Mouse (Mus musculus): ENCODE measurements at regions not wholly inside any gene's neighbourhood (a gene's known extent, or its start where the extent isn't known, plus 50 kb on each side); places are given as distances from the start of the nearest gene placed in this dataset.
"Not testable (repeated sequence)": the region's sequence is repeated elsewhere in the genome, so short reads cannot be mapped to it uniquely, and the experiment has no call there.

GRCm38 (mm10) chr1:12025791-12026190, 611.9 kb downstream of the A830018L16Rik start:
- no peak for DNase-seq

GRCm38 (mm10) chr1:12027442-12027841, 613.5 kb downstream of the A830018L16Rik start:
- no peak for DNase-seq

GRCm38 (mm10) chr1:12028074-12028473, 614.2 kb downstream of the A830018L16Rik start:
- no peak for DNase-seq

GRCm38 (mm10) chr1:12051931-12052482, 638.1 kb downstream of the A830018L16Rik start:
- DNase-seq = no peak

GRCm38 (mm10) chr1:12055865-12056560, 642.1 kb downstream of the A830018L16Rik start:
- DNase-seq = no peak

GRCm38 (mm10) chr1:12065016-12065513, 651.2 kb downstream of the A830018L16Rik start:
- DNase-seq = no peak

- DNase-seq = no peak
Observed at GRCm38 (mm10) chr1:12092564-12093504, 678.9 kb downstream of the A830018L16Rik start.

- DNase-seq = no peak
Observed at GRCm38 (mm10) chr1:12115041-12115828, 701.3 kb downstream of the A830018L16Rik start.

GRCm38 (mm10) chr1:12117083-12117482, 703.2 kb downstream of the A830018L16Rik start:
- DNase-seq = no peak

GRCm38 (mm10) chr1:12120926-12121325, 707.0 kb downstream of the A830018L16Rik start:
- DNase-seq = peak; percentile 1

GRCm38 (mm10) chr1:12126611-12127010, 712.7 kb downstream of the A830018L16Rik start:
- not testable (repeated sequence) for DNase-seq

- no peak for DNase-seq
Observed at GRCm38 (mm10) chr1:12170503-12170902, 756.6 kb downstream of the A830018L16Rik start.

- no peak for DNase-seq
Observed at GRCm38 (mm10) chr1:12189646-12190233, 775.8 kb downstream of the A830018L16Rik start.

GRCm38 (mm10) chr1:12192588-12192987, 778.7 kb downstream of the A830018L16Rik start:
- no peak for DNase-seq

- DNase-seq = no peak
Observed at GRCm38 (mm10) chr1:12231089-12231488, 817.2 kb downstream of the A830018L16Rik start.

- DNase-seq = no peak
Observed at GRCm38 (mm10) chr1:12242090-12242489, 828.2 kb downstream of the A830018L16Rik start.

GRCm38 (mm10) chr1:12282493-12282892, 868.6 kb downstream of the A830018L16Rik start:
- no peak for DNase-seq

GRCm38 (mm10) chr1:12285551-12285950, 871.6 kb downstream of the A830018L16Rik start:
- DNase-seq = no peak

GRCm38 (mm10) chr1:12286026-12286425, 872.1 kb downstream of the A830018L16Rik start:
- DNase-seq = no peak

- no peak for DNase-seq
Observed at GRCm38 (mm10) chr1:12288521-12288920, 874.6 kb downstream of the A830018L16Rik start.

GRCm38 (mm10) chr1:12291787-12292186, 877.9 kb downstream of the A830018L16Rik start:
- DNase-seq = peak; percentile 45
